Mouse (Mus musculus): ENCODE data around the gene Nt5c2.
A peak's percentile ranks its signal among the peaks of the same experiment; 100 is the strongest.
"Not testable (repeated sequence)": the region's sequence is repeated elsewhere in the genome, so short reads cannot be mapped to it uniquely, and the experiment has no call there.

Gene Nt5c2

GRCm38 (mm10) chr19:47016487-47016886 is 1.5 kb upstream of the Nt5c2 start:
- DNase-seq (ENCODE audit: low spot score), result no peak

DNA sequence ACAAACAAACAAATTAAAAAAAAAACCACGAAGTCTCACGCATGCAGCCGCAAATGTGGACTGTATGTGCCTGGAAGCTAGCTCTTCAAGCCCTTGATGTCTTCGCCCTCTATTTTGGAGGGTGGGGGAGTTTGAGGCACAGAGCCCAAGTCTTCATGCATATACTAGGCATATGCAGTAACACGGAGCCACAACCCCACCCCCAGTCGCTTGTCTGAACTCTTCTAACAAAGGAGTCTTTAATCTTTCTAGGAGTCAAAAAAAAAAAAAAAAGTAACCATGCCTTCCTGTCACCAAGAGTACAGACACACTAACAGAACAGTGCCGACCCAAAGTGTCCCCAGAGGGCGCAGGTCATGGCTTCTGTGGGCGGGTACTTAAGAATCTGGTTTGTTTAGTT is 1.0 kb upstream of the Nt5c2 start:
- DNase-seq (ENCODE audit: low spot score), result no peak

DNA sequence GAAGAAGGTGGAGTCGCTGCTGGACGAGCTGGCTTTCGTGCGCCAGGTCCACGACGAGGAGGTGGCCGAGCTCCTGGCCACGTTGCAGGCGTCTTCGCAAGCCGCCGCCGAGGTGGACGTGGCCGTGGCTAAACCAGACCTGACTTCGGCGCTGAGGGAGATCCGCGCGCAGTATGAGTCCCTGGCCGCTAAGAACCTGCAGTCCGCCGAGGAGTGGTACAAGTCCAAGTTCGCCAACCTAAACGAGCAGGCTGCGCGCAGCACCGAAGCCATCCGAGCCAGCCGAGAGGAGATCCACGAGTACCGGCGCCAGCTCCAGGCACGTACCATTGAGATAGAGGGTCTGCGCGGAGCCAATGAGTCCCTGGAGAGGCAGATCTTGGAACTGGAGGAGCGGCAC is 443 bp upstream of the Nt5c2 start:
- no peak for DNase-seq (ENCODE audit: low spot score)

DNA sequence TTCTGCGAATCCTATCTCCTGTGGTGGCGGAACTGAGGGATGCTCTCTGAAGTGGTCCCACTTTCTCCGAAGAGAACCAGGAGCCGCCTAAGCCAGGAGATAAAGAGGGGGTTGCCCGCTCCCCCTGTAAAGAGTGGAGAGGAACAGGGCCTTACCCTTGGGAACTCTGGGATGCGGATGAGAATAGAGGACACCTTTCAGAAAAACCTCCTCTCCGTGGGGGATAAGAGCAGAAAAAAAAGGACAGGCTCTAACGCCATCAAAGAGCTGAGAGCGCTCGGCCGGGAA is 850 bp downstream of the Nt5c2 start:
- DNase-seq (ENCODE audit: low spot score), result no peak

DNA sequence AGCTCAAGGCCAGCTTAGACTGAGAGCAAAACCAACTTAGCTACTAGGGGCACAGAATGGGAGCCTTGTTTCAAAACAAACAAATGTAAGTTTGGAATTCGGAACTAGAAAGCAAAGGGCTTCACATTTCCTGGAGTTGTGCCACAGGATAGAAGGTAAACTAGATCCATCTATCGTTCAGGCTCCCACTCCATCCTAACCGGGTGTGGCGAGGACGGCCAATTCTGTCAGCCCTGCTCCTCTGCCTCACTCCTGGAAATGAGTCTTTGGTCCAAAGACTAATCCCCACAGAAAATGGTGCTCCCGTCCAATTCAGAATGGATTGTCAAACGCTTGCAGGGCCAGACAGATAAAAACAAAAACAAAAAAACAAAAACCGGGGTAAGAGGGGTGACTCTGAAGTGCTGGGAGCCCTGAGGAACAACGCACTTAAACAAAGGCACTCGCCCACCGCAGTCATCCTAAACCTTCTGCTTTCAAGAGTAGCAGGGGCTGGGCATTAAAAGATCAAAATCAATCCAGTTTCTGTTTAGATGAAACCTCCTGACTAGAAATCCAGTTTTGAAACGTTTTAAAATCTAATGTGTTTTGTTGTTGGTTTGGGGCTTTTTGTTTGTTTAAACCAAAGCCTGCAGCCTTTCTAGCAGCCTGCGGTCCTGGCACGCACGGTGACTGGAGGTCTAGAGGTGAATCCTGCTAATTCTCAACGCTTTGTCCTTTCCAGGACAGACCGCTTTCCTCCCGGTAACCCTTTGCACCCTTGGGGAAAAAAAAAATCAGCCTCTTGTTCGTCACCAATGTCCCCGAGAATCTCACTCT is 1.4 kb downstream of the Nt5c2 start:
- DNase-seq (ENCODE audit: low spot score), result no peak

DNA sequence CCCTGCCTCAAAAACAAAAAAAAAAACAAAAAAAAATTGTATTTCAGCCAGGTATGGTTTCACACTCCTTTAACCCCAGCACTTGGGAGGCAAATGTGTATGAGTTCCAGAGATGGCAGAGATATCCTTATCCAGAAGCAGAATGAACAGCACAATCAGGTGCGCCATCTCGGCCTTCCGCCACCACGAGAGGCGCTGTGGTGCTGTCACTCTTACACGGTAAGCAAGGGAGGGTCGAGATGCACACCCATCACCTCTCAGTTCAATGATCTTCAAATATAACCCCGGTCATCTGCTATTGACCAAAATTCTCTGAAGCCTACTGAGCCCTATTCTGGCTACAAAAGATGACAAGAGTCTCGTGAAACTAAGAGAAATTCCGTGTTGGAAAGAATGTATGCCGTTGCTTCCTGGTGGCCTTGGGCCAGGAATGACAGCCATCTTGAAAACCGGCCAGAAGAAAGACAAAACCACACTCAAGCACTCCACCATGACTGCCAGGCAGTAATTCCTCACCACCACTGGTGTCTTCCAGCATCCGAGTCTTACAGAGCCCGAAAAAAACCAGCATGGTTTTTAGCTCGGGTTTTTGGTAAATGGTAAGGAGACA is 2.3 kb downstream of the Nt5c2 start:
- no peak for DNase-seq (ENCODE audit: low spot score)

- no peak for DNase-seq (ENCODE audit: low spot score)
Observed at GRCm38 (mm10) chr19:47009943-47010342, 5.0 kb downstream of the Nt5c2 start.

- no peak for DNase-seq (ENCODE audit: low spot score)
Observed at GRCm38 (mm10) chr19:47009420-47009819, 5.5 kb downstream of the Nt5c2 start.

DNA sequence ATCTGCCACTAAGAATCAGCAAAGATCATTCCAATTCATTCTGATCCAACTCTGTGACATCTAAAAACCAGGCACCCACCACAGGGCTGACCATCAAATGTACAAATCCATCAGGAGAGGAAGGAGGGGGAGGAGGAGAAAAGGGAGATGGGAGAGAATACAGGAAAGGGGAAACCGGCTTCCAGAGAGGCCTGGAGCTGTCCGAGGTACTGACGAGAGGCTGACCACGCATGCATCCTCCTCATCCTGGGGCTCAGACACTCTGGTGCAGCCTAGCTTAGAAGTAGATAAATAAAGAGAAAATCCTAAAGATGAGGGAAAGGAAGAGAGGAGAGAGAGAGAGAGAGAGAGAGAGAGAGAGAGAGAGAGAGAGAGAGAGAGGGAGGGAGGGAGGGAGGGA is 8.6 kb downstream of the Nt5c2 start:
- DNase-seq (ENCODE audit: low spot score), result no peak

- no peak for DNase-seq (ENCODE audit: low spot score)
Observed at GRCm38 (mm10) chr19:47005873-47006272, 9.1 kb downstream of the Nt5c2 start.

DNA sequence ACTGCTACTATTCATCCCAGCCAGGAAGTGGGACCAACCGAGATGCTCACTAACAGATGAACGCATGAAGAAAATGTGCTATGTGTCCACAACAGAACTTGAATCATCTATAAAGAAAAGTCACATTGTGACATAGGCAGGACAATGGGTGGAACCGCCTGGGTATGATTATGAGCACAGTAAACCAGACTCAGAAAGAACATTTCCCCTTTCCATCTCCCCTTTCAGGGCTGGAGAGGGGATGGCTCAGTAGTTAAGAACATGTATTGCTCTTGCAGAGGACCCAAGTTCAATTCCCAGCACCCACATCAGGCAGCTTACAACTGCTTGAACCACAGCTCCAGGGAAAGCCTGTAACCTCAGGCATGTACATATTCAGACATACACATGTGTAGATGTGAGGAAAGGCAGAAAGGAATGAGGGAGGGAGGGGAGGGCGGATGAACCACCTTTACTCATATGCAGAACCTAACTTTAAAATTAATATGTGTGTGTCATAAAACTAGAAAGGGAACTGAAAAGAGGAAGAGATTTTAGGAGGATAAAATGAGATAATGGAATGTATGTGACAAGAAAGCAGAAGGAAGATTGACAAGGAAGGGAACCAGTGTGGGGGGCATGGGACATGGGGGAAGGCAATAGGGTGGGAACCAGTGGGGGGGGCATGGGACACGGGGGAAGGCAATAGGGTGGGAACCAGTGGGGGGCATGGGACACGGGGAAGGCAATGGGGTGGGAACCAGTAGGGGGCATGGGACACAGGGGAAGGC is 11.0 kb downstream of the Nt5c2 start:
- DNase-seq (ENCODE audit: low spot score), result no peak

GRCm38 (mm10) chr19:47000357-47000756 is 14.6 kb downstream of the Nt5c2 start:
- DNase-seq (ENCODE audit: low spot score), result not testable (repeated sequence)

- no peak for DNase-seq (ENCODE audit: low spot score)
Observed at GRCm38 (mm10) chr19:46999753-47000152, 15.2 kb downstream of the Nt5c2 start.

GRCm38 (mm10) chr19:46998953-46999352 is 16.0 kb downstream of the Nt5c2 start:
- DNase-seq (ENCODE audit: low spot score), result no peak

- DNase-seq (ENCODE audit: low spot score), result no peak
Observed at GRCm38 (mm10) chr19:46998168-46998870, 16.6 kb downstream of the Nt5c2 start.

GRCm38 (mm10) chr19:46996095-46996494 is 18.9 kb downstream of the Nt5c2 start:
- no peak for DNase-seq (ENCODE audit: low spot score)

DNA sequence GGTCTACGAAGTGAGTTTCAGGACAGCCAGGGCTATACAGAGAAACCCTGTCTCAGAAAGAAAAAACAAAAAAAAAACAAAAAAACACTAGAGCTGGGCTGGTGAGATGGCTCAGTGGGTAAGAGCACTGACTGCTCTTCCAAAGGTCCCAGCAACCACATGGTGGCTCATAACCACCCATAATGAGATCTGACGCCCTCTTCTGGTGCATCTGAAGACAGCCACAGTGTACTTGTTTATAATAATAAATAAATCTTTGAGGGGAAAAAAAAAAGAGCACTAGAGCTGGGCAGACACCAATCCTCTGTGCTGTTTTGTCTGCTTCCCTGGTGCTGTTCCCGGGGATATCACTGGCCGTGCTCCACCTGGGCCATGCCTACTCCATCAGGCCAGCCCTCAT is 22.6 kb downstream of the Nt5c2 start:
- not testable (repeated sequence) for DNase-seq (ENCODE audit: low spot score)

GRCm38 (mm10) chr19:46991145-46991544 is 23.8 kb downstream of the Nt5c2 start:
- peak; percentile 73 for DNase-seq (ENCODE audit: low spot score)

- DNase-seq (ENCODE audit: low spot score), result not testable (repeated sequence)
Observed at GRCm38 (mm10) chr19:46990625-46991024, 24.3 kb downstream of the Nt5c2 start.

DNA sequence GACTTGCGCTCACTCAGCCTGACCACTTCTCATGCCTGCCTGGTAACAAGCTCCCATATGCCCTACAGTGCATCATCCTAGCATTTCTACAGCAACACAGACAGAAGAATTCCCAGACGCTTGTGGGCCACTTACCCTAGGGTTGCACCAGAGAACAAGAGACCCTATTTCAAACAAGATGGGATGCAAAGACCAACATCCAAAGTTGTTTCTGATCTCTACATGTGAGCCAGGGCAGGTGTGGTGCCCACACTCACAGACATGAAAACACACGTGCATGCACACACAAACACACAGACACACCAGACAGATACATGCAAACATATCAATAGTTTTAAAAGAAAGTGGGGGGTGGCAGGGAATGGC is 24.8 kb downstream of the Nt5c2 start:
- no peak for DNase-seq (ENCODE audit: low spot score)

DNA sequence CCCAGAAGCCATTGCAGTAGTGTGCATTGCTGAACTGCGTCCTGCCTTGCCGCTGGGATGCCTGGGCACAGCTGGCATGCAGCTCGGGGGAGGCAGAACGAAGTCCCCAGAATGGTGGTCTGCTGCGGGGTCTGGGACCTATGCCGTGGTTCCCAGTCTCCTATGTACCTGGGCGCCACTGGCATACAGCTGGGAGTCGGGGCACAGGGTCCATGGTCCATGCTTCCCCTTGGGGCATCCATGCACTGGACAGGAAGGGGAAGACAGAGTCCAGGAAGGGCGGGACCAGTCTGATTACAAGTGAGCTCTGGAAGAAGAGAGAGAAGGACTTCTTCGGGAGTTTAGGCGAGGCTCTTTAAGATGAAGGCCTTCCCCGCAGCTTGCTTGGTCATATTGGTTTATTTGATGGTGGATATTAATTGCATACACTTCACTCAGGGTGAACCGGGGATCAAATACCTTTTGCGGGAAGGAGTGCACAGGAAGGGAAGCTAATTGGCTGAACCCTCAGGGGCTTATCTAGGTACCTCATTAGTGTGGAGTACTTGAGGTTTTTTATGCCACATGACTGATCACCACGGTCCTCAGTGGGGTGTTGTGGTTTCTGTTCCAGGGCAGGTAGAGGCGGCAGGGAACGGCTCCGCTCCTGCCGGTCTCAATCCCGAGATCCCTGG is 25.3 kb downstream of the Nt5c2 start:
- no peak for DNase-seq (ENCODE audit: low spot score)
